Comparison of ENCODE assay signal across 17 mouse cellular contexts in the genomic region with DNA sequence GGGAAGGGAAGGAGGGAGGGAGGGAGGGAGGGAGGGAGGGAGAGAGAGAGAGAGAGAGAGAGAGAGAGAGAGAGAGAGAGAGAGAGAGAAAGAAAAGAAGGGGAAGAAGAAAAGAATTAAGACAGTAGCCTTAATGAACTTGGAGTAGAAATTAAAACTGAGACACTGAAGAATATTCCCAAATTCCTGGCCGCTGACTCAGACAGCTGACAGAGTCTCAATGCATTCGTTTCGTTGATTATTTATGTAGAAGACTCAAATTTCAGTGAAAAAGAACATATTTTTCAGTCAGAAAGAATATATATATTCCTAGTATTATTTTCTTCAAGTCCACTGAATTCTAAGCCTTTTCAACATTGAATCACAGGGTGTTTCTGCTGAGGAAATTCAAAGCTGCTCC.
DNase-seq lines count a peak whose midpoint lies in the region; TF ChIP-seq lines count a peak whose summit lies in the region.
"Had no signal": no experiment of that assay in that cellular context is flagged by ENCODE, and none has a peak within 500 bp of the region (broad histone marks: within the 10 kb centered on the region; RNA-seq: fewer than 3 reads in every experiment).

No protein-coding gene starts in this region.

- peak overlapping the region; percentile 97 for H3K27ac ChIP-seq in embryonic fibroblast, embryonic 13.5 days (ENCODE audit: insufficient read depth, low read length)
- H3K27ac ChIP-seq: embryonic facial prominence, embryonic 13.5 days; embryonic facial prominence, embryonic 15.5 days had no signal

- TF ChIP-seq POLR2A in embryonic fibroblast, embryonic 13.5 days (IDR thresholded peaks at IDR 0.05; ENCODE audit: low read depth, low read length): no peak

- intact Hi-C loops in left cerebral cortex, postnatal 14 days (cut with DNase I): no loop called here

- H3K4me1 ChIP-seq in embryonic fibroblast, embryonic 13.5 days (ENCODE audit: control insufficient read depth, insufficient read depth, low read length): peaks cover 20% of the 10 kb centered on the region
- H3K4me1 ChIP-seq: embryonic facial prominence, embryonic 13.5 days; embryonic facial prominence, embryonic 15.5 days had no signal

- TF ChIP-seq CTCF in embryonic fibroblast, embryonic 13.5 days (IDR thresholded peaks at IDR 0.05; ENCODE audit: borderline replicate concordance, insufficient read depth, low read length): no peak

- peak; percentile 66 for DNase-seq in Muller cell, postnatal 12 days (ENCODE audit: inconsistent ontology term)
- no peak for DNase-seq in right cerebral cortex, postnatal 4 days
- no peak for DNase-seq in left cerebral cortex, postnatal 14 days (ENCODE audit: low spot score in 2 of 2)
- no peak for DNase-seq in adrenal gland, adult 8-10 months
- DNase-seq: adrenal gland, postnatal 10 days; adrenal gland, postnatal 25 days; B cell, adult 2 months; cerebellum, adult 11 months; cerebellum, adult 18-20 months; cerebellum, adult 8-10 months; cerebellum, adult 9-11 months; cerebellum, postnatal 14 days; cerebellum, postnatal 36 days; embryo, embryonic 11 days had no signal

- H3K4me3 ChIP-seq in embryonic fibroblast, embryonic 13.5 days (ENCODE audit: insufficient read depth, low read length): no peak overlapping the region
- H3K4me3 ChIP-seq: embryonic facial prominence, embryonic 13.5 days; embryonic facial prominence, embryonic 15.5 days had no signal
